In the genomic region with DNA sequence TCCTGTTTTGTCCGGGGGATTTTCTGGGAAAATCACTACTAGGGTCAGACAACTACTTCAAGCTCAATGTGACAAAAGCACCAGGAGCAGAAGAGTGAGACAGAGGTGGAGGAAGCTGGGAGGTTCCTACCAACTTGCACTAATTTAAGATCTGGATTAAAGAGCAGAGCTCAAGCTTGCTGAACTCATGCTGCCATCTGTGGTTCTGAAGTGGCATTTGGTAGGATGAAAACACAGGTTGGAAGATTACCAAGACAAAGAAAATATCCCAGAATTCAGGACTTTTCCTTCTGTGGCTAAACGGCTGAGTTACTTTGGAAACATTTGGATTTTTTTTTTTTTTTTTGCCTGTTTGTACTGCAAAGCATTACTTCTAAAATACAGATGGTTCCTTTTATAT, we compare ENCODE assay signal across 31 mouse cellular contexts.
DNase-seq lines count a peak whose midpoint lies in the region; ATAC-seq and TF ChIP-seq lines count a peak whose summit lies in the region.
"Had no signal": no experiment of that assay in that cellular context is flagged by ENCODE, and none has a peak within 500 bp of the region (broad histone marks: within the 10 kb centered on the region; RNA-seq: fewer than 3 reads in every experiment).

No protein-coding gene starts in this region.

- H3K27me3 ChIP-seq in cerebellum, adult 2 months (ENCODE audit: control insufficient read depth, insufficient read depth, low read length), result no peaks in the 10 kb centered on the region
- H3K27me3 ChIP-seq: embryonic facial prominence, embryonic 12.5 days; heart, embryonic 15.5 days; kidney, embryonic 15.5 days; limb, embryonic 12.5 days; liver, embryonic 15.5 days; lung, embryonic 15.5 days; midbrain, embryonic 15.5 days; neural tube, embryonic 12.5 days had no signal

- WGBS in cerebellum, adult 2 months, result 47% methylated on average over 2 of the region's 2 CpGs

- no peak for DNase-seq in frontal cortex, postnatal 14 days (ENCODE audit: low spot score in 2 of 2)
- DNase-seq in left cerebral cortex, adult 2 months (ENCODE audit: extremely low spot score in 1 of 2, low spot score in 2 of 2), result no peak
- no peak for DNase-seq in left cerebral cortex, adult 11 months (ENCODE audit: low spot score)
- DNase-seq in brain, adult 2 months (ENCODE audit: low read depth, low spot score), result peak; percentile 85
- peak; percentile 60 for DNase-seq in layer of hippocampus, adult 9-11 months
- no peak for DNase-seq in cerebellum, adult 2 months
- DNase-seq: adrenal gland, postnatal 10 days; cerebellum, adult 11 months; cerebellum, adult 9-11 months; embryo, embryonic 11 days; gastrocnemius, postnatal 25 days; heart, adult 11 months; kidney, adult 18-20 months; kidney, postnatal 25 days; thymus, postnatal 4 days had no signal

- intact Hi-C loops in left cerebral cortex, adult 2 months (cut with DNase I), result no loop called here

- peak overlapping the region; percentile 19; the same call in 1 of the 2 replicates for H3K27ac ChIP-seq in left cerebral cortex, adult 2 months
- H3K27ac ChIP-seq in cerebellum, adult 2 months (ENCODE audit: insufficient read depth, low read length), result no peak overlapping the region
- H3K27ac ChIP-seq: embryonic facial prominence, embryonic 12.5 days; forebrain, embryonic 10.5 days; heart, embryonic 10.5 days; heart, embryonic 15.5 days; kidney, embryonic 15.5 days; limb, embryonic 12.5 days; liver, embryonic 15.5 days; lung, embryonic 15.5 days; midbrain, embryonic 10.5 days; midbrain, embryonic 15.5 days; neural tube, embryonic 12.5 days; stomach, postnatal 0 days had no signal

- ATAC-seq in frontal cortex, adult (ENCODE audit: low TSS enrichment), result peak; percentile 95
- no peak for ATAC-seq in monocyte, adult 5-6 weeks (replicated peaks; ENCODE audit: insufficient number of reproducible peaks, low FRiP score, low TSS enrichment, poor library complexity, severe bottlenecking)
- ATAC-seq: forebrain, embryonic 16.5 days; hindbrain, embryonic 16.5 days; midbrain, embryonic 15.5 days had no signal

- TF ChIP-seq POLR2A in cerebellum, adult 2 months (IDR thresholded peaks at IDR 0.05; ENCODE audit: borderline replicate concordance, insufficient read depth, low read length), result no peak

- H3K4me1 ChIP-seq in cerebellum, adult 2 months (ENCODE audit: control insufficient read depth, insufficient read depth, low read length), result no peaks in the 10 kb centered on the region
- H3K4me1 ChIP-seq: embryonic facial prominence, embryonic 12.5 days; forebrain, embryonic 10.5 days; heart, embryonic 10.5 days; heart, embryonic 15.5 days; kidney, embryonic 15.5 days; limb, embryonic 12.5 days; liver, embryonic 15.5 days; lung, embryonic 15.5 days; midbrain, embryonic 10.5 days; midbrain, embryonic 15.5 days; neural tube, embryonic 12.5 days had no signal

- TF ChIP-seq CTCF in left cerebral cortex, adult 2 months (IDR thresholded peaks at IDR 0.05), result no peak
- TF ChIP-seq CTCF in cerebellum, adult 2 months (IDR thresholded peaks at IDR 0.05; ENCODE audit: borderline replicate concordance, insufficient read depth, low read depth, low read length), result no peak

- no peak overlapping the region for H3K4me3 ChIP-seq in left cerebral cortex, adult 2 months
- H3K4me3 ChIP-seq in cerebellum, adult 2 months (replicated peaks; ENCODE audit: insufficient read depth, low read depth, low read length), result no peak overlapping the region
- H3K4me3 ChIP-seq: embryonic facial prominence, embryonic 12.5 days; forebrain, embryonic 10.5 days; heart, embryonic 10.5 days; heart, embryonic 15.5 days; kidney, embryonic 15.5 days; limb, embryonic 12.5 days; liver, embryonic 15.5 days; lung, embryonic 15.5 days; midbrain, embryonic 10.5 days; midbrain, embryonic 15.5 days; neural tube, embryonic 12.5 days had no signal

Comparison
In these comparisons a context has a peak if more than half of its experiments do, and no peak if none do; other contexts are left out.
1. DNase-seq: peak in brain, adult 2 months (single experiment) and layer of hippocampus, adult 9-11 months (single experiment); none in frontal cortex, postnatal 14 days (0 of 2), left cerebral cortex, adult 2 months (0 of 2), left cerebral cortex, adult 11 months (single experiment) and cerebellum, adult 2 months (0 of 2).